Mouse (Mus musculus) bone marrow macrophage, adult 2 months (primary cell): ENCODE measurements around the gene Gm42742. TPM values are rescaled to one million over a fixed set of nuclear protein-coding genes. Genes with fewer than 3 reads are reported as not detected.

ENCODE experiments used
- H3K27ac ChIP-seq: 2 replicates; pipeline ENCODE4 v1.5.1; 2012; ENCODE audit warnings: low read depth, low read length; ENCODE audit not compliant: insufficient read depth
- H3K4me1 ChIP-seq: 2 replicates; pipeline ENCODE4 v1.6.1; 2012; ENCODE audit warnings: low read length; ENCODE audit not compliant: control insufficient read depth, insufficient read depth
- H3K4me3 ChIP-seq: 2 replicates; pipeline ENCODE4 v1.5.1; 2012; ENCODE audit warnings: mild to moderate bottlenecking, low read length, moderate library complexity; ENCODE audit not compliant: insufficient read depth
- CTCF ChIP-seq: IDR thresholded peaks from 2 replicates; pipeline ENCODE4 v1.5.1; 2012; ENCODE audit warnings: low read depth, mild to moderate bottlenecking, low read length, moderate library complexity
- POLR2A ChIP-seq: IDR thresholded peaks from 2 replicates; pipeline ENCODE4 v1.6.1; 2012; ENCODE audit warnings: mild to moderate bottlenecking, low read depth, low read length, borderline replicate concordance
- polyA plus RNA-seq: library from polyadenylated mRNA; stranded (reverse); fragments of >200 nt; gene quantifications from 2 replicates; pipeline ENCODE4 v1.2.4, GENCODE M21; 2012; ENCODE audit not compliant: missing spikeins, insufficient read depth, insufficient read length

Gm42742 gene
- polyA plus RNA-seq, 1 experiment = 31.3 TPM

GRCm38 (mm10) chr7:127020491-127020890 lies 406 bp downstream of the Gm42742 start:
- H3K4me3 ChIP-seq = no peak overlapping the region
- H3K27ac ChIP-seq = no peak overlapping the region
- TF ChIP-seq POLR2A (no peak), CTCF (no peak)
- peaks cover 24% of the 10 kb centered on the region for H3K4me1 ChIP-seq

- Histone ChIP-seq H3K4me1 (peaks cover 29% of the 10 kb centered on the region), H3K4me3 (no peak overlapping the region), H3K27ac (no peak overlapping the region)
- no peak for TF ChIP-seq POLR2A
- TF ChIP-seq CTCF = no peak
Observed at GRCm38 (mm10) chr7:127020031-127020430, 866 bp downstream of the Gm42742 start.

- Histone ChIP-seq H3K4me1 (peaks cover 30% of the 10 kb centered on the region), H3K27ac (no peak overlapping the region)
Observed at GRCm38 (mm10) chr7:127019306-127019960, 1.5 kb downstream of the Gm42742 start.

GRCm38 (mm10) chr7:127018416-127019305 lies 2.2 kb downstream of the Gm42742 start:
- Histone ChIP-seq H3K4me3 (no peak overlapping the region), H3K27ac (no peak overlapping the region), H3K4me1 (peaks cover 28% of the 10 kb centered on the region)
- TF ChIP-seq CTCF (no peak), POLR2A (no peak)

More at GRCm38 (mm10) chr7:127019306-127019960, 1.5 kb downstream of the Gm42742 start:
- TF ChIP-seq POLR2A = no peak
- no peak for TF ChIP-seq CTCF
- no peak overlapping the region for H3K4me3 ChIP-seq

- TF ChIP-seq CTCF = no peak
- no peak for TF ChIP-seq POLR2A
- no peak overlapping the region for H3K27ac ChIP-seq
- H3K4me1 ChIP-seq = peaks cover 27% of the 10 kb centered on the region
- H3K4me3 ChIP-seq = no peak overlapping the region
Observed at GRCm38 (mm10) chr7:127017950-127018345, 2.9 kb downstream of the Gm42742 start.

DNA sequence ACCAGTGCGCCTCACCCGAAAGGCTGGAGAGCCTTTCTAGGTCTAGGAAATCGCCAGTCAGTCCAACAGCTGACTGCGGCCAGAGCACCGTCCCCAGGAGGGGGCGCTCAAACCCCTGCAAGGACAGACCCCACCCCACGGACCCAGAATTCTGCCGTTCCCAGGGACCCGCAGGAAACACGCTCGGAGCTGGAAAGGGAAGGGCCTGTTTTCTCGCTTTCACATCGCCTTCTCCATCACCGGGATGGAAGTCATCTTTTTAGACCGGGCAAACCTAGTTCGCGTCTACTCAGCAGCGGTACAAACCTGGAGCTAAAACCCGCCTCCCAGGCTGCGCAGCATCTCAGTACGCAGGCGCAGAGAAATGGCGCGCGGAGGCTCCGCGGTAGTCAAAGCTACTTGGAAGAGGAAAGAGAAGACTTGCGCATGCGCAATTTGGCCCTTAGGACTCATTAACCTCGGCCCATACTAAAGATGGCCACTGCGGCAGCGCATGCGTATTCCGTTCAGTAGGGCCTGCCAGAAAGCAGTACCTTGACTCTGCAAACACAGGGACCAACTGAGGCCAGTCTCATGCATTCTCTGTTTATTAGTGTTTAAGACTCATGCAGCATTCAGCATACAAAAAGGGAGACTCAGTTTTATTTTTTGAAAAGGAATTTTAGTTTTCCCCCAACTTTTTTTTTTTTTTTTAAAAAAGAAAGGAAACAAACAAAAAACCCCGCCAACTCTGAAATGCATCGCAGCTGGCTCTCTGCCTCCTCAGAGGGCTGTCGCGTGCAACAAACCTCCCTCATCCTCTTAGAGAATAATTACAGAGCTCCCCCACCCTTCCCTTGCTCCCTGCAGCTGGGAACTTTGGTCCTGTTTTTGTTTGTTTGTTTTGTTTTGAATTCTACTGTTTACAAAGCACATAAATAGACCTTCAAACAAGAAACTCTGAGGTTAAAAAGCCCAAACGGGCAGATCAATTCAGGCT lies 3.6 kb downstream of the Gm42742 start, which contains the start of gene Pagr1a:
Gene Pagr1a (minus strand): TSS at position 382 of the 979 bp plus-strand sequence.
- Histone ChIP-seq H3K27ac (peak within 1 kb of the TSS; percentile 84), H3K4me1 (peaks cover 27% of the 10 kb centered on the region), H3K4me3 (peak within 1 kb of the TSS; percentile 74)
- TF ChIP-seq POLR2A (no peak), CTCF (peak; percentile 99)

DNA sequence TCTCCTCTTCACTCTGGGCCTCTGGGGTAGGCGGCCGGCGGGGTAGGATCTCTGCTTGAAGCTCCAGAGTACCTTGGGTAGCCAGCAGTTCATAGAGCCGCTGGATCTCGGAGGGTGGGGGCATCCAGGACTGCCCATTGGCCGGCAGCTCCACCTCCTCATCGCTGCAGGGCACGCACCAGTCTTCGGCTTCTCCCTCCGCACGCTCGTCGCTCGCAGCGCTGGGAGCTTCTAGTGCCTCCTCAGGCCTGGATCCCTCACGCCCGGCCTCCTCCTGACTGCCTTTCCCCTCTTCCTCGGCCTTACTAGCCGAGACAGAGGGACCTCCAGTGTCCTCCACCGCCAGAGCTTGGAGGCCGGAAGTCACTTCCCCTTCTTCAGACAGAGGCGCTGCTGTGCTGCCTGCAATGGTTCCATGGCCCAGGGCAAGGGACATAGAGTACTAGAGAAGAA lies 4.4 kb downstream of the Gm42742 start:
- H3K4me1 ChIP-seq = peaks cover 29% of the 10 kb centered on the region
- H3K27ac ChIP-seq = peak overlapping the region; percentile 84
- peak overlapping the region; percentile 74 for H3K4me3 ChIP-seq
- TF ChIP-seq POLR2A = no peak
- TF ChIP-seq CTCF = no peak

DNA sequence TGATC lies 4.6 kb downstream of the Gm42742 start, which contains the start of gene Pagr1b:
Gene Pagr1b (minus strand): TSS at position 4 of the 5 bp plus-strand sequence.
- TF ChIP-seq CTCF (no peak), POLR2A (no peak)
- Histone ChIP-seq H3K4me1 (peaks cover 31% of the 10 kb centered on the region), H3K27ac (peak within 1 kb of the TSS; percentile 84), H3K4me3 (peak within 1 kb of the TSS; percentile 74)

- TF ChIP-seq POLR2A (no peak), CTCF (no peak)
- H3K4me1 ChIP-seq = peaks cover 33% of the 10 kb centered on the region
- H3K4me3 ChIP-seq = peak overlapping the region; percentile 74
- H3K27ac ChIP-seq = peak overlapping the region; percentile 84
Observed at GRCm38 (mm10) chr7:127016081-127016480, 4.8 kb downstream of the Gm42742 start.

GRCm38 (mm10) chr7:127014993-127015392 lies 5.9 kb downstream of the Gm42742 start:
- TF ChIP-seq CTCF (no peak), POLR2A (no peak)
- no peak overlapping the region for H3K27ac ChIP-seq
- peaks cover 43% of the 10 kb centered on the region for H3K4me1 ChIP-seq
- no peak overlapping the region for H3K4me3 ChIP-seq
